8 mouse cellular contexts compared by ENCODE assay signal in the genomic region with DNA sequence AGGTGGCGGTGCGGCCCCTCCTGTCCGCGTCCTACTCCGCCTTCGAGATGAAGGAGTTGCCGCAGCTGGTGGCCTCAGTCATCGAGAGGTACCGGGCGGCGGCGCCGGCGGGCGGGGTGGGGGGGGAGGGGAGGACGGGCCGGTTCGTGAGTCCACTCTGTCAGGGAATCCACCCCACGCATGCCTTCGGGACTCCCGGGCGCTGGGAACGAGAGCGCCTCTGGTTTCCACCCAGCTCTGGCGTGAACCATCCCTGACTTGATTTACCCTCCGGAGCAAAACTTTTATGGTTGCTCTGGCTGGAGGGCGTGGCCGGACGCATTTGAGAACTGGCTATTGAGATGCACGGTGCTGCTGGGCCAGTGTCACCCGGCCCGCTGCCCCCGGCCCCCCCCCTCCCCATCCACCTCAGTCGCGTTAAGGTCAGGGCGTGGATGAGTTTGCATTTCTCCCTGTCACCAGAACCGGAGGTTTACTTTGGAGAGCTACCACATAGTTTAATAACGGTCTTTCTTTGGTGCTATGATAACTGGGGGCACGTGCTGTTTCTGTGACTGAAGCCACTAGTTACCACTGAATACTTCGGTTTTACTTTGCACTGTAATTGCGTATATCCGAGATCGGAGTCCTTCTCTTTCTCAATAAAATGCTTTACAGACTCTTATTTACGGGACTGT. TPM values are rescaled to one million over a fixed set of nuclear protein-coding genes. Genes with fewer than 3 reads are reported as not detected.
DNase-seq lines count a peak whose midpoint lies in the region; ATAC-seq lines count a peak whose summit lies in the region.

No protein-coding gene starts in this region.

- H3K27ac ChIP-seq in liver, embryonic 15.5 days (replicated peaks), result peak overlapping the region; percentile 96

- H3K36me3 ChIP-seq in liver, embryonic 15.5 days (replicated peaks), result peaks cover 36% of the 10 kb centered on the region

- no peaks in the 10 kb centered on the region for H3K27me3 ChIP-seq in liver, embryonic 15.5 days

- H3K4me2 ChIP-seq in liver, embryonic 15.5 days, result peak overlapping the region; percentile 79

- intact Hi-C loops in gastrocnemius, postnatal 14 days (cut with DNase I; ENCODE audit: low total_unique reads), result no loop called here

- H3K9ac ChIP-seq in liver, embryonic 15.5 days, result peak overlapping the region; percentile 86

- H3K4me3 ChIP-seq in liver, embryonic 15.5 days (replicated peaks), result peak overlapping the region; percentile 89

- peak; percentile 43 to 46 for DNase-seq in right cerebral cortex, postnatal 10 days (ENCODE audit: low spot score in 2 of 2)
- no peak for DNase-seq in right cerebral cortex, postnatal 36 days (ENCODE audit: low spot score in 2 of 2)
- peak; percentile 55 for DNase-seq in c-Kit-positive CD71-positive TER-119-negative erythroid progenitor cells, embryonic 14.5 days (ENCODE audit: low read depth)
- DNase-seq in ovary, postnatal 14 days (ENCODE audit: low spot score), result no peak
- DNase-seq in gastrocnemius, postnatal 14 days, result no peak

- ATAC-seq in hematopoietic stem cell, adult 5-6 weeks (replicated peaks in 1 of 2; ENCODE audit: insufficient read depth in 1 of 2, low FRiP score in 2 of 2, low TSS enrichment in 1 of 2, low read depth in 1 of 2, poor library complexity in 2 of 2, severe bottlenecking in 2 of 2), result peak; percentile 22 to 34; a peak in 2 of 4 replicates
- ATAC-seq in liver, embryonic 15.5 days (ENCODE audit: insufficient read depth), result peak; percentile 59
- 0 out of 2 replicates have a peak, but pooled peaks have one; percentile 20 for ATAC-seq in neutrophil, adult 5-6 weeks (ENCODE audit: extremely low read depth, insufficient number of reproducible peaks, low FRiP score, poor library complexity, severe bottlenecking)

- peaks cover 48% of the 10 kb centered on the region for H3K4me1 ChIP-seq in liver, embryonic 15.5 days (replicated peaks)

- H3K9me3 ChIP-seq in liver, embryonic 15.5 days (replicated peaks), result no peaks in the 10 kb centered on the region

- under 1% methylated on average over 40 of the region's 44 CpGs for WGBS in liver, embryonic 15.5 days (ENCODE audit: insufficient replicate concordance)

RNA-seq across cellular contexts. Expression of gene Ubr4, which starts 28.5 kb away (rescaled TPM):
- total RNA-seq in hematopoietic stem cell, adult 5-6 weeks (2017), result 72.9 and 77.5 TPM in 2 replicates
- polyA plus RNA-seq in liver, embryonic 15.5 days (2015; fragmentation: Nextera tagmentation; extraction: Ambion mirVana), result 39.5 and 49.1 TPM in 2 replicates
- total RNA-seq in neutrophil, adult 5-6 weeks (2017), result 114 and 118 TPM in 2 replicates
- 10 to 100 TPM; 71.7 to 73.6 TPM for total RNA-seq in gastrocnemius, postnatal 14 days (2021)

RNA-seq across cellular contexts. Expression of gene Emc1, which starts 28.5 kb away (rescaled TPM):
- 31.6 and 35.0 TPM in 2 replicates for total RNA-seq in hematopoietic stem cell, adult 5-6 weeks (2017)
- 13.5 and 13.9 TPM in 2 replicates for polyA plus RNA-seq in liver, embryonic 15.5 days (2015; fragmentation: Nextera tagmentation; extraction: Ambion mirVana)
- 21.0 and 34.7 TPM in 2 replicates for total RNA-seq in neutrophil, adult 5-6 weeks (2017)
- 10 to 100 TPM; 24.9 to 26.7 TPM for total RNA-seq in gastrocnemius, postnatal 14 days (2021)

RNA-seq across cellular contexts. Expression of gene Mrto4, which starts 28.5 kb away (rescaled TPM):
- total RNA-seq in hematopoietic stem cell, adult 5-6 weeks (2017), result 47.8 and 56.2 TPM in 2 replicates
- polyA plus RNA-seq in liver, embryonic 15.5 days (2015; fragmentation: Nextera tagmentation; extraction: Ambion mirVana), result 78.7 and 83.7 TPM in 2 replicates
- total RNA-seq in neutrophil, adult 5-6 weeks (2017), result 23.4 and 25.8 TPM in 2 replicates
- total RNA-seq in gastrocnemius, postnatal 14 days (2021), result 10 to 100 TPM; 32.3 to 43.5 TPM

Comparison
In these comparisons a context has a peak if more than half of its experiments do, and no peak if none do; other contexts are left out.
1. DNase-seq: peak in right cerebral cortex, postnatal 10 days (2 of 2) and c-Kit-positive CD71-positive TER-119-negative erythroid progenitor cells, embryonic 14.5 days (single experiment); none in right cerebral cortex, postnatal 36 days (0 of 2), ovary, postnatal 14 days (single experiment) and gastrocnemius, postnatal 14 days (single experiment).
2. Peak in every context shown above with its lines, with median percentiles within 50 percentile points of each other: ATAC-seq.